Mouse (Mus musculus): ENCODE results near the gene Apoa2.

DNA sequence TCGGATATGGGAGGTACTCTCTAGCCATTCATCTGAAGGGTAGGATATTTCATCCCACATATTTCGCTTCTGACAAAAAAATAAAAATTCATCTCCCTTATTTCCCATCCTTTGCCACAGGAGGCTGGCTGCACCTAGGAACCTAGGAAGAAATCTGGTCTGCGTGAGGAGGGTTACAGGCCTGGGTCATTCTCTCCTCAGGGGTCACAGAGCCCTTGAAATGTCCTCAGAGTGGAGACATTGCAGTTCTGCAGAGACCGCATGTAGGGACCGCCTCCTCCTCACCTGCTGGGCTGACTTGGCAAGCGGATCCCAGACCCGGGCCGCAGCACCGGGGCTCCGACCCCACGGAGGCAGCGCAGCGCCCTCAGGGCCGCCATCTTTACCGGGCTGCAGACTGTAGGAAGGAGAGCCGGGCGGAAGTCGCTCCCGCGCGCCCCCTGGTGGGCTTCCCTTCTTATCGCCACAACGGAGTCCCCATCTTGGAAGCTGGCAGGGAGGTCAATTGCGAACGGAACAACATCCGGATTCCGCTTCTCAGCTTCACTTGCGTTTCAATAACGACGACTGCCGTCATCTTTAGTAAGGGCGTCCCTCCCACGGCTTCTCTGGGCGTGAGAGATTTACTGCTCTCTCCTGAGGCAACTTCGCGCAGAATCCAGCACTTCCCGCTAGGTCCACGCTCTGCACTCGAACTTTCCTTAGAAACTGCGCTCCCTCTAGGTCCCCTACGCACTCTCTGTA, 22.0 kb downstream of the Apoa2 start:
- TF ChIP-seq CTCF (IDR thresholded peaks at IDR 0.05; ENCODE audit: low read depth) (peak; percentile 98), EP300 (IDR thresholded peaks at IDR 0.05; ENCODE audit: low read depth) (peak; percentile 43; the same call in 1 of the 2 replicates)
